Mouse (Mus musculus): Measurements from ENCODE around the gene Rgl1.

GRCm38 (mm10) chr1:152490842-152491241 is 275.3 kb downstream of the Rgl1 start:
- TF ChIP-seq CTCF (IDR thresholded peaks at IDR 0.05; ENCODE audit: low read depth) (no peak), EP300 (IDR thresholded peaks at IDR 0.05; ENCODE audit: low read depth) (no peak)

Data from heart, postnatal 0 days (tissue).